Mouse (Mus musculus) limb, embryonic 14.5 days (tissue): Measurements from ENCODE around the gene Serpinb1a. TPM values are rescaled to one million over a fixed set of nuclear protein-coding genes. Genes with fewer than 3 reads are reported as not detected.

Experiments
- ATAC-seq: fragments of 200-750 bp; cut with Nextera tagmentation; 2 replicates; pipeline ENCODE4 v1.8.0; 2017; ENCODE audit warnings: low read depth, moderate number of reproducible peaks, moderate TSS enrichment; ENCODE audit not compliant: low FRiP score
- DNase-seq: peaks from one replicate; pipeline ENCODE4 v3.0.0-alpha.2; 2015; ENCODE audit warnings: low spot score
- H3K27ac ChIP-seq: fragments of 300-500 bp; sonication (generic); replicated peaks from 2 replicates; pipeline ENCODE4 v1.5.1; 2014; ENCODE audit warnings: low read depth, mild to moderate bottlenecking, low read length, moderate library complexity, mixed read lengths
- H3K27me3 ChIP-seq: fragments of 300-500 bp; sonication (generic); 2 replicates; pipeline ENCODE4 v1.6.1; 2014; ENCODE audit warnings: low read length, mixed read lengths; ENCODE audit not compliant: control insufficient read depth, insufficient read depth
- H3K36me3 ChIP-seq: fragments of 300-500 bp; sonication (generic); 2 replicates; pipeline ENCODE4 v1.6.1; 2014; ENCODE audit warnings: mild to moderate bottlenecking, low read length, moderate library complexity, mixed read lengths; ENCODE audit not compliant: control insufficient read depth, insufficient read depth
- H3K4me1 ChIP-seq: fragments of 300-500 bp; sonication (generic); 2 replicates; pipeline ENCODE4 v1.6.1; 2014; ENCODE audit warnings: antibody characterized with exemption, low read length, mixed read lengths; ENCODE audit not compliant: control insufficient read depth, insufficient read depth
- H3K4me2 ChIP-seq: fragments of 300-500 bp; sonication (generic); replicated peaks from 2 replicates; pipeline ENCODE4 v1.6.1; 2014; ENCODE audit warnings: low read depth, mild to moderate bottlenecking, low read length, moderate library complexity; ENCODE audit not compliant: severe bottlenecking
- H3K4me3 ChIP-seq: fragments of 300-500 bp; sonication (generic); replicated peaks from 2 replicates; pipeline ENCODE4 v1.5.1; 2014; ENCODE audit warnings: low read length
- H3K9ac ChIP-seq: fragments of 300-500 bp; sonication (generic); 2 replicates; pipeline ENCODE4 v1.6.1; 2014; ENCODE audit warnings: mild to moderate bottlenecking, low read depth, low read length, moderate library complexity; ENCODE audit not compliant: severe bottlenecking
- H3K9me3 ChIP-seq: fragments of 300-500 bp; sonication (generic); 2 replicates; pipeline ENCODE4 v1.6.1; 2016; ENCODE audit warnings: low read length; ENCODE audit not compliant: control insufficient read depth
- POLR2A ChIP-seq: fragments of 200-500 bp; IDR thresholded peaks from 2 replicates; pipeline ENCODE4 v1.8.0; 2012; ENCODE audit warnings: inconsistent platforms, mild to moderate bottlenecking, moderate library complexity, borderline replicate concordance; ENCODE audit not compliant: insufficient read depth, insufficient read length; ENCODE audit errors: extremely low read depth
- WGBS: fragments of 180-500 bp; shearing (Covaris S2); extraction: QIAGEN DNeasy Blood & Tissue Kit; methylation state at CpG from one replicate; pipeline ENCODE4 v1.1.7; 2014; 5-methylcytosine and 5-hydroxymethylcytosine counted together
- polyA plus RNA-seq, 2 experiments: library from polyadenylated mRNA; depleted of rRNA in 1 of 2; stranded (reverse) in 1 of 2; unstranded in 1 of 2; fragments of >200 nt; fragmentation: Nextera tagmentation in 1 of 2; extraction: Ambion mirVana in 1 of 2; gene quantifications; 2 replicates each; pipeline versions ENCODE4 v1.2.1 to v1.2.3; 2012 to 2014

Gene Serpinb1a
- polyA plus RNA-seq, 2 experiments, result 8.7 to 23.3 TPM

DNA sequence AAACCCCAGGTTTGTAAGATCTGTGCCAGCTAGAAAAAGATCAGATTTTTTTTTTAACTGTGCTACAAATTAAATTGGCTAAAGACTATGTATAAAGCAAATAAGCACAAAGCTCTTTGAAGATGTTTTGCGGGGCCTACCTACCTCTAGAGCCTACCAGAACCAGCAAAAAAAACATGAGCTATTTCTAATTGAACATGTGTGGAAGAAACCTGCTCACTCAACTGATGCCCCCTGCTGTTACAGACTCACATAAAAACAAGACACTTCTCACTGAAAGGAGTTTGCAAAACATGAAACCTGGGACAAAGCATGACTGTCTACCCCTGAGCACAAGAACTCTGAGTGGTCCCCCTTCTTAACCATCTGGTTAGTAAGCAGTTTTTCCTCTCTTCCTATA, 53.9 kb downstream of the Serpinb1a start:
- WGBS, result 37% methylated on average over 1 of the region's 1 CpGs
- DNase-seq, result no peak
- Histone ChIP-seq H3K4me1 (peaks cover 17% of the 10 kb centered on the region), H3K27me3 (no peaks in the 10 kb centered on the region), H3K36me3 (no peaks in the 10 kb centered on the region), H3K9ac (no peak overlapping the region), H3K4me3 (no peak overlapping the region), H3K9me3 (no peaks in the 10 kb centered on the region), H3K27ac (peak overlapping the region; percentile 16), H3K4me2 (no peak overlapping the region)
- no peak for ATAC-seq
- no peak for TF ChIP-seq POLR2A

DNA sequence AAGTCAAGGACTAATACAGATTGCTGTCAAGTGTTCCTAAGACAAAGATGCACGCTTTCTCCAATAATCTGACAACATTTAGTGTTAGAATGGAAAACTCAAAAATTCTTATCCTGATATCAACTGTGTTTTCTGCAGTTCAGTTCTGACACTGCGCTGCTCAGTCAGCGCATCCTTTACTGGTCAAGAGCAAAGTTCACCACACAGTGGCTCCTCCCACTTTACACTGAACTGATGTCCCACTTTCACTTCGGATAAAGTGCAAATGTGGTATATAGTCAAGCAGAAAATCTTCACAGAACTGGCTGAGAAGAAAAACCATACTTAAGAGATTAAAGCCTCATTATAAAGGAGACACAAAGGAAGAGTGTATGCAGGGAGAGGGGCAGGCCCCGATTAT, 55.8 kb downstream of the Serpinb1a start:
- no peak overlapping the region for H3K27ac ChIP-seq
- H3K4me3 ChIP-seq, result no peak overlapping the region
- no peaks in the 10 kb centered on the region for H3K36me3 ChIP-seq
- no peak overlapping the region for H3K4me2 ChIP-seq
- no peak overlapping the region for H3K9ac ChIP-seq
- no peaks in the 10 kb centered on the region for H3K9me3 ChIP-seq
- no peaks in the 10 kb centered on the region for H3K27me3 ChIP-seq
- ATAC-seq (no peak), DNase-seq (no peak)
- peaks cover 12% of the 10 kb centered on the region for H3K4me1 ChIP-seq
- 90% methylated on average over 5 of the region's 5 CpGs for WGBS
- TF ChIP-seq POLR2A, result no peak

DNA sequence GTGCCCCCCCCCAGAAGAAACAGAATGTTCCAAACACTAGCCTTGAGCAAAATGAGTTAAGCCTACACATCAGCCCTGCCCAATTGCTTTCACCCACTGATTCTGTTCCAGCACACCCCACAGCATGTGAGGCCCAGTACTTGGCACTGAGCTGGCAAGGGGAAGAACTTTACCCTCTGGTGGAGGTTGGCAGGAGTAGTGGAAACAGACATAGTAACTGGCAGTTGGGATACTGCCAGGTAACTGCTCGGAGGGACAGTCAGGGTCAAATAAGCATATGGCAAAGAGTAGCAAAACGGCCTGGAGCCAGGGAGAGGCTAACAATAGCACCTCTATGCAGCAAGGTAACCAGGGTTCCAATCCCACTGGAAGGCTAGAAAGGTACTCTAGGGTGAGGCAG, 56.4 kb downstream of the Serpinb1a start:
- peak; percentile 26 for DNase-seq
- Histone ChIP-seq H3K36me3 (no peaks in the 10 kb centered on the region), H3K9me3 (no peaks in the 10 kb centered on the region), H3K4me3 (no peak overlapping the region), H3K27me3 (no peaks in the 10 kb centered on the region), H3K27ac (no peak overlapping the region), H3K4me1 (peaks cover 12% of the 10 kb centered on the region), H3K4me2 (no peak overlapping the region), H3K9ac (no peak overlapping the region)
- ATAC-seq, result 0 out of 2 replicates have a peak, but pooled peaks have one; percentile 24
- 42% methylated on average over 2 of the region's 2 CpGs for WGBS
- TF ChIP-seq POLR2A, result no peak

Other genes with a start within 250 kb of the Serpinb1a start
- gene Mylk4, start 67.2 kb downstream of the Serpinb1a start, polyA plus RNA-seq (2012; rRNA removed), result 16.6 and 18.6 TPM in 2 replicates
- gene Mylk4, start 67.2 kb downstream of the Serpinb1a start, polyA plus RNA-seq (2014; fragmentation: Nextera tagmentation; extraction: Ambion mirVana), result 8.9 and 11.2 TPM in 2 replicates
- gene Wrnip1, start 49.1 kb downstream of the Serpinb1a start, polyA plus RNA-seq (2012; rRNA removed), result 60.9 and 61.9 TPM in 2 replicates
- gene Wrnip1, start 49.1 kb downstream of the Serpinb1a start, polyA plus RNA-seq (2014; fragmentation: Nextera tagmentation; extraction: Ambion mirVana), result 25.5 and 26.9 TPM in 2 replicates
- 1.5 and 3.1 TPM in 2 replicates for gene D930007J09Rik, start 48.3 kb downstream of the Serpinb1a start, polyA plus RNA-seq (2012; rRNA removed)
- not detected in 2 replicates for gene D930007J09Rik, start 48.3 kb downstream of the Serpinb1a start, polyA plus RNA-seq (2014; fragmentation: Nextera tagmentation; extraction: Ambion mirVana)
- gene Serpinb1c, start 47.0 kb upstream of the Serpinb1a start, polyA plus RNA-seq (2012; rRNA removed), result not detected in 2 replicates
- not detected in 2 replicates for gene Serpinb1c, start 47.0 kb upstream of the Serpinb1a start, polyA plus RNA-seq (2014; fragmentation: Nextera tagmentation; extraction: Ambion mirVana)
- 0.73 and 1.0 TPM in 2 replicates for gene Serpinb6b, start 114.0 kb upstream of the Serpinb1a start, polyA plus RNA-seq (2012; rRNA removed)
- 1.5 and 1.6 TPM in 2 replicates for gene Serpinb6b, start 114.0 kb upstream of the Serpinb1a start, polyA plus RNA-seq (2014; fragmentation: Nextera tagmentation; extraction: Ambion mirVana)
- 2.4 and 2.6 TPM in 2 replicates for gene Serpinb9, start 152.1 kb upstream of the Serpinb1a start, polyA plus RNA-seq (2012; rRNA removed)
- gene Serpinb9, start 152.1 kb upstream of the Serpinb1a start, polyA plus RNA-seq (2014; fragmentation: Nextera tagmentation; extraction: Ambion mirVana), result 4.2 and 4.6 TPM in 2 replicates
- 0.10 TPM in 2 replicates for gene Serpinb9b, start 176.2 kb upstream of the Serpinb1a start, polyA plus RNA-seq (2012; rRNA removed)
- gene Serpinb9b, start 176.2 kb upstream of the Serpinb1a start, polyA plus RNA-seq (2014; fragmentation: Nextera tagmentation; extraction: Ambion mirVana), result 0.10 TPM in 1 of 2 replicates, not detected in the other
- gene Serpinb1b, start 227.4 kb upstream of the Serpinb1a start, polyA plus RNA-seq (2012; rRNA removed), result 0.14 and 0.26 TPM in 2 replicates
- 1.1 and 1.6 TPM in 2 replicates for gene Serpinb1b, start 227.4 kb upstream of the Serpinb1a start, polyA plus RNA-seq (2014; fragmentation: Nextera tagmentation; extraction: Ambion mirVana)